9 mouse cellular contexts compared by ENCODE assay signal in genomic region chr17:13683027-13683410, GRCm38 (mm10).
A peak's percentile ranks its signal among the peaks of the same experiment; 100 is the strongest.
DNase-seq lines count a peak whose midpoint lies in the region; ATAC-seq and TF ChIP-seq lines count a peak whose summit lies in the region.
"Had no signal": no experiment of that assay in that cellular context is flagged by ENCODE, and none has a peak within 500 bp of the region (broad histone marks: within the 10 kb centered on the region; RNA-seq: fewer than 3 reads in every experiment).

No protein-coding gene starts in this region.

- peak overlapping the region; percentile 31 for H3K4me3 ChIP-seq in kidney, embryonic 15.5 days (replicated peaks)
- H3K4me3 ChIP-seq in bone marrow, adult 2 months (replicated peaks; ENCODE audit: control insufficient read depth, low read depth, low read length) = no peak overlapping the region
- peak overlapping the region; percentile 31 for H3K4me3 ChIP-seq in hindbrain, embryonic 13.5 days
- peak overlapping the region; percentile 12 for H3K4me3 ChIP-seq in midbrain, embryonic 15.5 days

- peak overlapping the region; percentile 35 for H3K9ac ChIP-seq in kidney, embryonic 15.5 days
- H3K9ac ChIP-seq in hindbrain, embryonic 13.5 days = peak overlapping the region; percentile 62
- no peak overlapping the region for H3K9ac ChIP-seq in midbrain, embryonic 15.5 days

- DNase-seq in kidney, postnatal 14 days = no peak
- no peak for DNase-seq in layer of hippocampus, postnatal 14 days (ENCODE audit: low spot score in 2 of 2)
- no peak for DNase-seq in embryo, embryonic 10.5 days (ENCODE audit: low spot score)

- TF ChIP-seq POLR2A in bone marrow, adult 2 months (IDR thresholded peaks at IDR 0.05; ENCODE audit: borderline replicate concordance, control insufficient read depth, low read depth, low read length) = no peak

- peak overlapping the region; percentile 48 for H3K4me2 ChIP-seq in kidney, embryonic 15.5 days
- peak overlapping the region; percentile 41 for H3K4me2 ChIP-seq in hindbrain, embryonic 13.5 days
- peak overlapping the region; percentile 25 for H3K4me2 ChIP-seq in midbrain, embryonic 15.5 days

- no peaks in the 10 kb centered on the region for H3K36me3 ChIP-seq in kidney, embryonic 15.5 days
- no peaks in the 10 kb centered on the region for H3K36me3 ChIP-seq in hindbrain, embryonic 13.5 days
- no peaks in the 10 kb centered on the region for H3K36me3 ChIP-seq in midbrain, embryonic 15.5 days (replicated peaks)

- ATAC-seq in kidney, embryonic 15.5 days (replicated peaks; ENCODE audit: low FRiP score) = no peak
- no peak for ATAC-seq in hindbrain, embryonic 13.5 days (ENCODE audit: low FRiP score)
- ATAC-seq in midbrain, embryonic 15.5 days (replicated peaks) = no peak
- ATAC-seq in megakaryocyte-erythroid progenitor cell, adult 5-6 weeks (replicated peaks; ENCODE audit: low FRiP score, low TSS enrichment, poor library complexity, severe bottlenecking) = no peak

- 38% methylated on average over 4 of the region's 4 CpGs for WGBS in kidney, embryonic 15.5 days
- 17% methylated on average over 4 of the region's 4 CpGs for WGBS in bone marrow, adult 2 months
- WGBS in hindbrain, embryonic 13.5 days = 23% methylated on average over 4 of the region's 4 CpGs
- WGBS in midbrain, embryonic 15.5 days = 13% methylated on average over 4 of the region's 4 CpGs

- H3K4me1 ChIP-seq in kidney, embryonic 15.5 days = peaks cover 23% of the 10 kb centered on the region
- peaks cover 13% of the 10 kb centered on the region for H3K4me1 ChIP-seq in bone marrow, adult 2 months (ENCODE audit: control insufficient read depth, insufficient read depth, low read length)
- peaks cover 51% of the 10 kb centered on the region for H3K4me1 ChIP-seq in hindbrain, embryonic 13.5 days (replicated peaks)
- peaks cover 23% of the 10 kb centered on the region for H3K4me1 ChIP-seq in midbrain, embryonic 15.5 days

- TF ChIP-seq CTCF in bone marrow, adult 2 months (IDR thresholded peaks at IDR 0.05; ENCODE audit: control insufficient read depth, insufficient read depth, low read length) = no peak

- H3K9me3 ChIP-seq in kidney, embryonic 15.5 days (replicated peaks) = no peaks in the 10 kb centered on the region
- no peaks in the 10 kb centered on the region for H3K9me3 ChIP-seq in hindbrain, embryonic 13.5 days
- no peaks in the 10 kb centered on the region for H3K9me3 ChIP-seq in midbrain, embryonic 15.5 days

- H3K27me3 ChIP-seq in kidney, embryonic 15.5 days = no peaks in the 10 kb centered on the region
- H3K27me3 ChIP-seq in hindbrain, embryonic 13.5 days = no peaks in the 10 kb centered on the region
- H3K27me3 ChIP-seq in midbrain, embryonic 15.5 days (replicated peaks) = no peaks in the 10 kb centered on the region
- H3K27me3 ChIP-seq: Patski had no signal

- H3K27ac ChIP-seq in kidney, embryonic 15.5 days = peak overlapping the region; percentile 87
- peak overlapping the region; percentile 21; the same call in 1 of the 2 replicates for H3K27ac ChIP-seq in bone marrow, adult 2 months (ENCODE audit: control insufficient read depth, insufficient read depth, low read depth, low read length, poor library complexity)
- H3K27ac ChIP-seq in hindbrain, embryonic 13.5 days = peak overlapping the region; percentile 79
- peak overlapping the region; percentile 72 for H3K27ac ChIP-seq in midbrain, embryonic 15.5 days

Comparison
In these comparisons a context has a peak if more than half of its experiments do, and no peak if none do; other contexts are left out.
1. H3K27ac ChIP-seq: peak in every context shown above with its lines; median percentile 87 in kidney, embryonic 15.5 days; 79 in hindbrain, embryonic 13.5 days; 72 in midbrain, embryonic 15.5 days; 21 in bone marrow, adult 2 months.